Mouse (Mus musculus) MEL (cell line): ENCODE measurements around the gene Mast3.

Experiments
- CTCF ChIP-seq, 3 experiments: IDR thresholded peaks in 2 of 3; conservative IDR thresholded peaks in 1 of 3; 2 replicates each; pipeline ENCODE4 v1.5.1; 2011 to 2012; ENCODE audit warnings: low read length in 3 of 3, low read depth in 2 of 3, mild to moderate bottlenecking in 2 of 3, improper control_type of control experiment in 1 of 3, inconsistent platforms in 1 of 3, mixed read lengths in 1 of 3, moderate library complexity in 1 of 3; ENCODE audit not compliant: control insufficient read depth in 1 of 3, insufficient read depth in 1 of 3, poor library complexity in 1 of 3, severe bottlenecking in 1 of 3
- HCFC1 ChIP-seq: IDR thresholded peaks from 2 replicates; pipeline ENCODE4 v1.6.1; 2012; ENCODE audit warnings: low read depth, mild to moderate bottlenecking, inconsistent platforms, low read length, improper control_type of control experiment, moderate library complexity

- TF ChIP-seq CTCF (IDR thresholded peaks at IDR 0.05 in 2 of 3, conservative IDR thresholded peaks at IDR 0.05 in 1 of 3; ENCODE audit: control insufficient read depth in 1 of 3, insufficient read depth in 1 of 3, low read depth in 2 of 3, low read length in 3 of 3, poor library complexity in 1 of 3, severe bottlenecking in 1 of 3): no peak
- TF ChIP-seq HCFC1: peak; percentile 65; the same call in 1 of the 2 replicates
Measured at GRCm38 (mm10) chr8:70791975-70792691, 12.7 kb downstream of the Mast3 start.
